Mouse (Mus musculus): ENCODE results near the gene Aasdh. TPM values are rescaled to one million over a fixed set of nuclear protein-coding genes. Genes with fewer than 3 reads are reported as not detected.

The Aasdh gene
- total RNA-seq, 2 experiments from 2014 or later = 10.1 to 14.4 TPM

DNA sequence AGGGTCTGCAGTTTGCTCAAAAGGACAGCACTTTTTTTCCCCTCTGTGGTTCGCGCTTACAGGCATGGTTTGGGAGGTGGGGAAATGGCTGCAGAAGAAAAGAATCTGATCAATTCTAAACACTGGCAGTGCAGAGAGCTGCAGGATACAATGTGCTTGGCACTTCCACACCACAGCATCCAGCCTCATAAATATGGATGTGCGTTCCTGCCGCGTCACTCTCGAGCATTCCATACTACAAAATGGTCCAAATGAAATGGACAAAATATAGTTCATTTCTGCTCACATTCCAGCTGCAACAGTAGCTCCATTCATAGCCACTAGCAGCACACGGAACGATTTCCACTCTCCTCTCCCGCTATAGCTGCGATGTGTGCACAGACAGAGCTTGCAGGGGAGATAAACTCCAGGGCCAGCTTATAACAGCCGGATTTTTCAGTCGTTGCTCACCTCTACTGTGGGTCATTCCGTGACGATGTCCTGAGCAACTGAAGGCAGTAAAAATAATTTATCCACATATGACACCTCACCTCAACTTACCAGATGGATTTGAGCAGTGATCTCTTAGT lies 60.6 kb downstream of the Aasdh start:
- intact Hi-C loops (cut with DNase I) = loop anchor here (5.0 kb wide), 1 partner anchor 187 kb away; the partner anchor contains the start of gene C530008M17Rik
- DNase-seq = no peak

DNA sequence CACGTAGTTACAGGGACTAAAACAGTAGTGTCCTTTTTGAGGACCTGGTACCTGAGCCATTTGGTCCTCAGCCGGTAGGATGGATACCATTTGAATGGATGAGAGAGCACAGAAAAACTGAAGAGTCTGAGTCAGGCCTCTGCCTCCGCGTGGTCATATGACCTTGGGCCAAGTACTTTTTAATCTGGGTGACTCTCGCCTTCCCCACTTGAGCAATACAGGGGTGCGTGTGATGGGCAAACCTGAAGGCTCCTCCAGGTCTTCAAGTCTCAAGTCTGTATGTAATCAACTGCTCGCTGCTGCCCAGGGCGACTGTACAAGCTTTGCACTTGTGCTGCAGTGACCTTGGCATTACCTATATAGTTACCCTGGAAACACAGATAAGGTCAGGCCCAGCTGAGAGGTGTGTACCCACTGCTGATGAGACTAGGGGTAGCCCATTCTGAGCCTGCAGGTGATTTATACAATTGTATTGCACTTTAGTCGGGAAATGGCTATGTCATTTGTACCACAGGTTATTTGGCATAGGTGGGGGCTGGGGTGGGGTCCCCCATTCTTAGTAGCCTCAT lies 61.4 kb downstream of the Aasdh start:
- no peak for DNase-seq
- intact Hi-C loops (cut with DNase I) = loop anchor here (1.0 to 5.0 kb wide), 3 partner anchors 73 to 256 kb away; partner anchors contain the start of genes C530008M17Rik and Cep135

DNA sequence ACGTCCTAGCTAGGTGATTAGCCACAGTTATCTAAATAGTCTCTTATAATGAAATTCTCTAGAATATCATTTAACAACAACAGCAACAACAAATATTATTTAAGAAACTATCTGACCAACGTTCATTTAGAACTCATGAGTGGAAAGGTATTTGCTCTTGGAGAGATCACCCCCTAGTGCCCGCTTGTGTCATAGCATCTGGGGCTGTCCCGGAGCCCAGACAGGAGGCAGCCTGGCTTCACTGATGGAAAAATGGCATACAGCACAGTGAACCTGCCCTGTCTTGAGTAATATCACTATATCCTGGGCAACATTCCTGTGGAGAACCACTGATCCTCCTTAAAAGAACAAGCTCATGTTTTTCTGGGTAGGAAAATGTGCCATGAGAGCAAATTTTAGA lies 61.9 kb downstream of the Aasdh start:
- DNase-seq = peak; percentile 81 to 85
- intact Hi-C loops (cut with DNase I) = loop anchor here (1.0 to 5.0 kb wide), 3 partner anchors 73 to 255 kb away; partner anchors contain the start of genes C530008M17Rik and Cep135

DNA sequence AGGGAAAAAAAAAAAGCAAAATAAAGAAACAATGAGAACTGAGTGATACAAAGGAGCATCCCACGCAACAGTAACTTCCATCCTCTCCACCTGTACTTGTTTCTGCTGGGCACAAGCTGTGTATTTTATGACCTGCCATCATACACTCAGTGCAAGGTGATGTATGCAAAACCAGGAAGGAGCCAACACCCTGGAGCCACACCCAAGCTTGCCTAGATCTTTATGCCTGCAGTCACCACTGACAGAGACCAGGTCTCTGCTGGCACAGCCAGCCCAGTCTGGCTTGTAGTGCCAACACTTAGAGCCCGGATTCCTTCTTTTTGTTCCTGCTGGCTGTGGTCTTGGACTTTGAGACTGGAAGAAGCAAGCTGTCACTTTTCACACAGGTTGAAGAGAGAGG lies 63.5 kb downstream of the Aasdh start:
- intact Hi-C loops (cut with DNase I) = loop anchor here (2.0 to 5.0 kb wide), 2 partner anchors 71 to 185 kb away; partner anchors contain the start of gene C530008M17Rik
- no peak for DNase-seq

DNA sequence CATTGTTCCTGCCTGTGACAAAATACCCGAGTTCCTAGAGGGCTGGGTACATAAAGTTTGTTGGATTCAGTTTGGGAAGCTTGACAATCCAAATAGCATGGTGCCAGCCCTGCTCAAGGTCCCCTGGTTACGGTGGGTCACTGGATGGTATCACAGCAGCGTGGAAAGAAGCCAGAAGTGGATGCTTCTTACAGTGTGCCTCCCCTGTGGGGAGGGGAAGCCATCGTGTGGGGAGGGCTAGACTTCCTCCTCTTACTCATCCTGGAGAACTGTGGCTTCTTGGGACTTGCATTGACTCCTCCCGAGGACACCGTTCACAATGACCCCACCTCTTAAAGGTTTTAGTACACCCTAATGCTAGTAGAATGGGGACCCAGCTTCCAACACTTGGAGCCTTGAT lies 65.5 kb downstream of the Aasdh start:
- no peak for DNase-seq
- intact Hi-C loops (cut with DNase I) = loop anchor here (5.0 kb wide), 1 partner anchor 182 kb away; the partner anchor contains the start of gene C530008M17Rik

DNA sequence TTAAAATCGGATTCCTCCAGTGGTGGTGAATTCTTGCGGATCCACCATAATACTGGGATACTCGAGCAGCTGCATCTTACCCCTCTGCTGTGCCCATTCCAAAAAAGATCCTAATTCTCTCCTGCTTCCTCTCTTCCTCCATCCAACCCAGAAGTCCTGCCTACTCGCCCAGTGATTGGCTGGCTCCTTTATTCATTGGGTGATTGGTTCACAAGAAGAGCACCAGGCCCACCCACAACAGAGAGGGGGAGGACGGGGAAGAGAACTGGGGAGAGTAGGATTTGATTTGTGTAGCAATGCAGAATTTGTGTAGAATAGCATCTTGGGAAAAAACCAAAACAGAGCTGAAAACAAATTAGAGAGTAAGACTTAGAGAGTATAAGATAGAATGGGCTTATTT lies 68.3 kb downstream of the Aasdh start:
- intact Hi-C loops (cut with DNase I) = no loop called here
- peak; percentile 9 to 15 for DNase-seq

DNA sequence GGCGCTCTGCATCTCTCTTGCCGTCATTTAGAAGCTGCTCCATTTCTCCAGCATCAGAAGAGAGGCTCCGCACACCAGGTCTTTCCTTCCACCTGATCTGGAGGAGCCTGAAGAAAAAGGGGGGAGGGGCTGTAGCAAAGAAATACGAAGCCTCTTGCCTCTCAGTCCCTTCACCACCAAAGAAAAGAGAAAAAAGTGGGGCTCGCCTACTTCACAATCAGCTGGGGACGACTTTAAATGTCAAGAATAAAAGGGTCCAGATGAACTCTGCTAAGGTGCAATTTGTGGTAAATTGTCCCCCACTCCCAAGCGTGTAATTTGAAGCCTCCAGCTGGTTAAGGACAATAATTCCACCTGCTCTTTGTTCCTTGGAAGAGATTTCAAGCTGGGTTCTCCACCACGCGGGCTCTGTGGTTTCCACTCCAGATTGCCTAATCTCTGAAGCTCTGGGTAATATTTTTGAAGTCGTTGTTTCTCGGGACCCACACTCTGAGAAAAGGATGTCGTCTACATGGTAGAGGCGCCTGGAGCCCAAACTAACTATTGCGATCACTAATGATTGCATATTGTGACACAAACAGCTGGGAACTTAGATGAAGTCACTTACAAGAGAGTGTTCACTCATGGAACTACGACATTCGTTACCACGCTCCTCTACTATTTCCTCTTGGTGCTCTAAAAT lies 72.6 kb downstream of the Aasdh start:
- no peak for DNase-seq
- intact Hi-C loops (cut with DNase I) = no loop called here

DNA sequence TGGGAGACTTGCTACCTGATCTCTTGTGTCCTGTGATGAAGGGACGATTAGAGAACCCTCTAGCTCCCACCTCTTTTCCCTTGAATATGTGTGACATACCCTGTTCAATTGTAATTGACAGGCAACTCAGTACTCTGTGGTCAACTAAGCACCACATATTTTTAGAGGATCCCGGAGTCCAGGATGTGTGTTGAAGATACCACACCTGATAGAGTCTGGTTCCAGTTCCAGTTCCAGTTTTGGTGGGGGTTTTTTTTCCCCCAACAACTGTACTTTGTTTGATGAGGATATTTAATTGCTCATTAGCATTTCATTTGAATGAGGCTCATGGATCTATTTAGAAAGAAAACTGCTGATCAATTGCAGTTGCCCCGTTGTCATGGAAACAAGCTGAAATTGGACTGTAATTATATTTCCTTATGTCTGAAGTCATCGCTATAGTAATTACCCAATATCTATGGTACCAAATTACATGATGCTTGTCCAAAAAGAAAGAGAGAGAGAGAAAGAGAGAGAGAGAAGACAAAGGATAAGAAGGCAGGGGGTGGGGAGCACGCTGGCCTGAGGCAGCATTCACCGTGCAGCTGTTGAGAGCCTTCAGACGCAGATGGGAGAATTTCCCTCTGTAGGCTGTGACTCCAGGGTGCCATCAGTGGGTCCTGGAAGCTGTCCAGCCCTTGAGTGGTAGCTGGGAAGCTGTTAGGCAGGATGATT lies 76.6 kb downstream of the Aasdh start:
- DNase-seq = no peak
- intact Hi-C loops (cut with DNase I) = no loop called here

Other genes with a start within 250 kb of the Aasdh start
- 1 to 10 TPM; 3.9 to 4.1 TPM for gene C530008M17Rik, start 249.0 kb downstream of the Aasdh start, total RNA-seq (2021)
- 100 to 1,000 TPM; 166 to 168 TPM for gene Paics, start 45.8 kb upstream of the Aasdh start, total RNA-seq (2021)
- gene Ppat, start 46.1 kb upstream of the Aasdh start, total RNA-seq (2021) = 10 to 100 TPM; 14.6 to 15.9 TPM
- 10 to 100 TPM; 74.0 to 75.6 TPM for gene Srp72, start 69.2 kb upstream of the Aasdh start, total RNA-seq (2021)
- gene Arl9, start 98.5 kb upstream of the Aasdh start, total RNA-seq (2021) = not detected
- gene Thegl, start 110.5 kb upstream of the Aasdh start, total RNA-seq (2021) = not detected
- gene Hopx, start 209.6 kb upstream of the Aasdh start, total RNA-seq (2021) = 100 to 1,000 TPM; 498 to 553 TPM

Data from heart, postnatal 10 days (tissue).